Mouse (Mus musculus): ENCODE data around the gene Mta3. TPM values are rescaled to one million over a fixed set of nuclear protein-coding genes. Genes with fewer than 3 reads are reported as not detected.

Gene Mta3
- polyA plus RNA-seq, 1 experiment from 2014 or later = 34.3 TPM

DNA sequence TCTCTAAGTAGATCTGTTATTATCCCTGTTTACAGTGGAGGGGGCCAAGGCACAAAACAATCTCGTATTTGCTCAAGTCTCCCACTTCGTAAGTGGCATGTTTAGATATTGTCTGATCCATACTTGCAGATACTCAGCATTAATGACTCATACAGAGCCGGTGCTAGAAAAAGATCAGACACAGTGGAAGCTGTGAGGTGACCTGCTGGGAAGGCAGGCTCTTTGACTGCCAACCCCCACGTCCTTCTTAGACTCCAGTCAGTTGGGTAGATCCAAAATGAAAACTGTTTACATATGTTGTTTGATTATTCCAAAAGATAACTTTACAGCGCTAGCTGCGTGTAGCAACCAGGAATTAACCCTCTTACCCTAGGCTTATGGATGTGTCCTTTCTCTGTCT is 35.3 kb downstream of the Mta3 start:
- DNase-seq (ENCODE audit: low spot score) = no peak
- H3K4me3 ChIP-seq (replicated peaks; ENCODE audit: low read length) = no peak overlapping the region

DNA sequence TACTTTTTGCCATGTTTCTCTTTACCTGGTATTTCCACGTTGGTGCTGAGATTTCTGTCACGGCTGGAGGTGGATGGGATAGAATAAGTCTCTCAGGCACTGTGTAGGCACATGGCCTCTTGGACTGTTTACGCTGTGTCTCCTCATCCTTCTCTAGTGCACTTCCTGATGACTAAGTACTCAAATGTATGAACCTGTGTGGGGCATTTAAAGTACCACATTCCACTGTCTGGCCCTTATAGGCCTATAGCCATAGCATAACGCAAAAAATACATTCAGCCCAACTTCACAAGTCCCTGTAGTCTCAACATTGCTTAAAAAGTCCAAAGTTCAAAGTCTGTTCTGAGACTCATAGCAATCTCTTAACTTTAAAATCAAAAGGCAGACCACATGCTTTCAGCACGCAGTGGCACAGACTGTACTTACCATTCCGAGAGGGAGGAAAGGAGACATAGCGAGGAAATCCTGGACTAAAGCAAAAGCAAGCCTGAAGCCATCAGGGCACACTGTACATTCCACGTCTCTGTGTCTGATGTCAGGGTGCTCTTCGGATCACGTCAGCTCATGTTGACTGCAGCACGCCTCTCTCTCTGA is 38.4 kb downstream of the Mta3 start:
- DNase-seq (ENCODE audit: low spot score) (no peak), ATAC-seq (ENCODE audit: low FRiP score) (no peak)
- H3K27ac ChIP-seq = no peak overlapping the region
- H3K9ac ChIP-seq = no peak overlapping the region
- H3K27me3 ChIP-seq (ENCODE audit: control insufficient read depth, insufficient read depth, low read length) = no peaks in the 10 kb centered on the region
- H3K4me1 ChIP-seq (replicated peaks; ENCODE audit: control insufficient read depth, insufficient read depth, low read length) = no peaks in the 10 kb centered on the region
- 96% methylated on average over 11 of the region's 11 CpGs for WGBS
- H3K36me3 ChIP-seq (replicated peaks; ENCODE audit: control insufficient read depth, insufficient read depth) = peaks cover 9% of the 10 kb centered on the region
- no peak overlapping the region for H3K4me2 ChIP-seq (replicated peaks)
- no peak overlapping the region for H3K4me3 ChIP-seq (replicated peaks; ENCODE audit: low read length)
- H3K9me3 ChIP-seq (ENCODE audit: control insufficient read depth, low read length) = peaks cover 14% of the 10 kb centered on the region; the same call in 1 of the 2 replicates

More for the DNA sequence above, 35.3 kb downstream of the Mta3 start:
- Histone ChIP-seq H3K4me1 (replicated peaks; ENCODE audit: control insufficient read depth, insufficient read depth, low read length) (no peaks in the 10 kb centered on the region), H3K9me3 (ENCODE audit: control insufficient read depth, low read length) (peaks cover 14% of the 10 kb centered on the region; the same call in 1 of the 2 replicates), H3K4me2 (replicated peaks) (no peak overlapping the region), H3K27me3 (ENCODE audit: control insufficient read depth, insufficient read depth, low read length) (no peaks in the 10 kb centered on the region), H3K9ac (no peak overlapping the region), H3K27ac (no peak overlapping the region), H3K36me3 (replicated peaks; ENCODE audit: control insufficient read depth, insufficient read depth) (peaks cover 18% of the 10 kb centered on the region)
- ATAC-seq (ENCODE audit: low FRiP score) = no peak
- 77% methylated on average over 6 of the region's 6 CpGs for WGBS

DNA sequence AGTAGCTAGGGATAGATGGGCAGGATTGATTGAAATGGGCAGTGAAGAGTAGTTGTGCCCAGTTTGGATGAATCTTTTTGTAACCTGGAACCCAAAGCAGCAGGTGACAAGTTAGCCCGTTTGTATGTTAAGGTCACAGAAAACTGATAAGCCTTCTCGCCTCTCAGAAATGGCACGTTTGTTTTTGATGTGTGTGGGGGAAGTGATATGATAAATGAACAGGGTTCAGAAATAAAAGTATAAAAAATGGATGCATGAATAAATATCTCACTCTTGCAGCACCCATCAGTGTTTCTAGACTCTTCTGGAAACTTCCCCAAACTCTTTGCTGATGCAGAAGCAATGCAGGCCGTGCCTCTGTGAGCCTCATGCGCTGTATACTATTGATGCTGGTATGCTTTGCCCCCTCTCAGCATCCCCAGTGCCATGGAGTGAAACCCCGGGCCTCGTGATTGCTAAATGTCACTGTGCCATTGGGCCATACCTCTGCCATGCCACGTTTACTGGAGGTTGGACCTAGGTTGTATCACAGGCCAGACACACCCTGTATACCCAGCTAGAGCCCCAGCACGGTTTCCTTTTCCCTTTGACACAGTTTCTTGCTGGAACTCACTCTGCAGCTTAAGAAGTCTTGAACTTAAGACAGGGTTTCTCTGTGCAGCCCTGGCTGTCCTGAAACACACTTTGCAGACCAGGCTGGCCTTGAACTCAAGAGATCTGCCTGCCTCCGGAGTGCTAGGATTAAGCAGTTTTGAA is 41.6 kb downstream of the Mta3 start:
- DNase-seq (ENCODE audit: low spot score) (no peak), ATAC-seq (ENCODE audit: low FRiP score) (no peak)
- Histone ChIP-seq H3K9ac (no peak overlapping the region), H3K36me3 (replicated peaks; ENCODE audit: control insufficient read depth, insufficient read depth) (peaks cover 6% of the 10 kb centered on the region; the same call in 1 of the 2 replicates), H3K4me3 (replicated peaks; ENCODE audit: low read length) (no peak overlapping the region), H3K4me2 (replicated peaks) (no peak overlapping the region), H3K27me3 (ENCODE audit: control insufficient read depth, insufficient read depth, low read length) (no peaks in the 10 kb centered on the region), H3K9me3 (ENCODE audit: control insufficient read depth, low read length) (peaks cover 14% of the 10 kb centered on the region; the same call in 1 of the 2 replicates), H3K27ac (no peak overlapping the region), H3K4me1 (replicated peaks; ENCODE audit: control insufficient read depth, insufficient read depth, low read length) (no peaks in the 10 kb centered on the region)
- WGBS = 92% methylated on average over 10 of the region's 10 CpGs

- Histone ChIP-seq H3K27me3 (ENCODE audit: control insufficient read depth, insufficient read depth, low read length) (no peaks in the 10 kb centered on the region), H3K36me3 (replicated peaks; ENCODE audit: control insufficient read depth, insufficient read depth) (peaks cover 3% of the 10 kb centered on the region), H3K4me1 (replicated peaks; ENCODE audit: control insufficient read depth, insufficient read depth, low read length) (no peaks in the 10 kb centered on the region; the same call in 1 of the 2 replicates), H3K4me3 (replicated peaks; ENCODE audit: low read length) (no peak overlapping the region), H3K9me3 (ENCODE audit: control insufficient read depth, low read length) (0 out of 2 replicates have a peak, but pooled peaks cover under 1% of the 10 kb centered on the region), H3K27ac (no peak overlapping the region), H3K9ac (no peak overlapping the region), H3K4me2 (replicated peaks) (no peak overlapping the region)
- 86% methylated on average over 5 of the region's 5 CpGs for WGBS
- DNase-seq (ENCODE audit: low spot score) = no peak
- no peak for ATAC-seq (ENCODE audit: low FRiP score)
Observed at GRCm38 (mm10) chr17:83750216-83750950, 44.4 kb downstream of the Mta3 start.

GRCm38 (mm10) chr17:83753112-83753899 is 47.3 kb downstream of the Mta3 start:
- Histone ChIP-seq H3K27ac (peak overlapping the region; percentile 2; the same call in 1 of the 2 replicates), H3K4me3 (replicated peaks; ENCODE audit: low read length) (no peak overlapping the region), H3K27me3 (ENCODE audit: control insufficient read depth, insufficient read depth, low read length) (no peaks in the 10 kb centered on the region), H3K9ac (no peak overlapping the region), H3K4me1 (replicated peaks; ENCODE audit: control insufficient read depth, insufficient read depth, low read length) (no peaks in the 10 kb centered on the region; the same call in 1 of the 2 replicates), H3K36me3 (replicated peaks; ENCODE audit: control insufficient read depth, insufficient read depth) (peaks cover 8% of the 10 kb centered on the region), H3K9me3 (ENCODE audit: control insufficient read depth, low read length) (no peaks in the 10 kb centered on the region), H3K4me2 (replicated peaks) (no peak overlapping the region)
- DNase-seq (ENCODE audit: low spot score) (no peak), ATAC-seq (ENCODE audit: low FRiP score) (no peak)
- WGBS = 48% methylated on average over 11 of the region's 11 CpGs

DNA sequence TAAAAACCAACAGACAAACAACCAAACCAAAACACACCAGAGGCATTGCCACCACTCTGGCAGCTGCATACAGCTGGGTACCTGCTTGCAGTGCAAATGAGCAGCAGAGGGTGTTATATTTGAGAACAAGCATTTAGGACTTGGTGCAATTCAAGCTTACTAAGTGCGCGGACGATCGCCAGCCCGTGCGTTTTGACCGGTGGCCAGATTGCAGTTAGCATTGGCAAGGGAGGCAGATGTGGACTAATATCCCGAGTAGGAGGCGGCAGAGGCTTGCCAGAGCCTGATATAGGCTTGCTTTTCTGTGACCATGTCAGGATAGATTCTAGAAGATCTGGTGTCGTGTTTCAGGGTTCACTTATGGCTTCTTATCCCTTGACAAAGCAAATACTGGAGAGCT is 52.1 kb downstream of the Mta3 start:
- H3K36me3 ChIP-seq (replicated peaks; ENCODE audit: control insufficient read depth, insufficient read depth) = peaks cover 8% of the 10 kb centered on the region
- H3K27ac ChIP-seq = no peak overlapping the region
- H3K4me2 ChIP-seq (replicated peaks) = no peak overlapping the region
- H3K4me1 ChIP-seq (replicated peaks; ENCODE audit: control insufficient read depth, insufficient read depth, low read length) = no peaks in the 10 kb centered on the region; the same call in 1 of the 2 replicates
- no peak overlapping the region for H3K9ac ChIP-seq
- DNase-seq (ENCODE audit: low spot score) (no peak), ATAC-seq (ENCODE audit: low FRiP score) (no peak)
- no peaks in the 10 kb centered on the region for H3K27me3 ChIP-seq (ENCODE audit: control insufficient read depth, insufficient read depth, low read length)
- 89% methylated on average over 10 of the region's 10 CpGs for WGBS
- H3K4me3 ChIP-seq (replicated peaks; ENCODE audit: low read length) = no peak overlapping the region
- H3K9me3 ChIP-seq (ENCODE audit: control insufficient read depth, low read length) = no peaks in the 10 kb centered on the region

GRCm38 (mm10) chr17:83759547-83759946 is 53.6 kb downstream of the Mta3 start:
- Histone ChIP-seq H3K27ac (no peak overlapping the region), H3K9ac (no peak overlapping the region), H3K4me3 (replicated peaks; ENCODE audit: low read length) (no peak overlapping the region), H3K27me3 (ENCODE audit: control insufficient read depth, insufficient read depth, low read length) (no peaks in the 10 kb centered on the region), H3K4me2 (replicated peaks) (no peak overlapping the region), H3K4me1 (replicated peaks; ENCODE audit: control insufficient read depth, insufficient read depth, low read length) (no peaks in the 10 kb centered on the region), H3K36me3 (replicated peaks; ENCODE audit: control insufficient read depth, insufficient read depth) (peaks cover 18% of the 10 kb centered on the region), H3K9me3 (ENCODE audit: control insufficient read depth, low read length) (no peaks in the 10 kb centered on the region)
- 55% methylated on average over 4 of the region's 4 CpGs for WGBS
- no peak for ATAC-seq (ENCODE audit: low FRiP score)
- DNase-seq (ENCODE audit: low spot score) = no peak

- WGBS = 89% methylated on average over 4 of the region's 4 CpGs
- H3K9me3 ChIP-seq (ENCODE audit: control insufficient read depth, low read length) = no peaks in the 10 kb centered on the region
Observed at GRCm38 (mm10) chr17:83764538-83764937, 58.6 kb downstream of the Mta3 start.

More at GRCm38 (mm10) chr17:83764538-83764937, 58.6 kb downstream of the Mta3 start:
- Histone ChIP-seq H3K36me3 (replicated peaks; ENCODE audit: control insufficient read depth, insufficient read depth) (peaks cover 18% of the 10 kb centered on the region), H3K27me3 (ENCODE audit: control insufficient read depth, insufficient read depth, low read length) (no peaks in the 10 kb centered on the region), H3K27ac (no peak overlapping the region), H3K4me3 (replicated peaks; ENCODE audit: low read length) (no peak overlapping the region), H3K4me1 (replicated peaks; ENCODE audit: control insufficient read depth, insufficient read depth, low read length) (no peaks in the 10 kb centered on the region), H3K9ac (no peak overlapping the region), H3K4me2 (replicated peaks) (no peak overlapping the region)
- DNase-seq (ENCODE audit: low spot score) = no peak
- ATAC-seq (ENCODE audit: low FRiP score) = no peak

All from hindbrain, embryonic 14.5 days (tissue).